Mouse (Mus musculus) cortical plate, adult 2 months (tissue): ENCODE data around the gene March10. TPM values are rescaled to one million over a fixed set of nuclear protein-coding genes. Genes with fewer than 3 reads are reported as not detected.

Experiments used
- H3K27ac ChIP-seq: fragments of 200-500 bp; 2 replicates; pipeline ENCODE4 v1.5.1; 2012; ENCODE audit warnings: low read length, control low read depth, inconsistent platforms; ENCODE audit not compliant: insufficient read depth
- H3K4me1 ChIP-seq: fragments of 200-500 bp; 2 replicates; pipeline ENCODE4 v1.6.1; 2011; ENCODE audit warnings: low read length; ENCODE audit not compliant: control insufficient read depth, insufficient read depth
- H3K4me3 ChIP-seq: fragments of 200-500 bp; 2 replicates; pipeline ENCODE4 v1.5.1; 2011; ENCODE audit warnings: mild to moderate bottlenecking, low read length, control low read depth; ENCODE audit not compliant: insufficient read depth
- CTCF ChIP-seq: fragments of 200-500 bp; IDR thresholded peaks from 2 replicates; pipeline ENCODE4 v1.5.1; 2011; ENCODE audit warnings: mild to moderate bottlenecking, control low read depth, low read length; ENCODE audit not compliant: insufficient read depth; ENCODE audit errors: extremely low read depth
- POLR2A ChIP-seq: fragments of 200-500 bp; IDR thresholded peaks from 2 replicates; pipeline ENCODE4 v1.6.1; 2011; ENCODE audit warnings: mild to moderate bottlenecking, low read length, control low read depth; ENCODE audit not compliant: insufficient read depth; ENCODE audit errors: extremely low read depth
- polyA plus RNA-seq: library from polyadenylated mRNA; depleted of rRNA; stranded (reverse); fragments of >200 nt; gene quantifications from 2 replicates; pipeline ENCODE4 v1.2.3, GENCODE M21; 2012

March10 gene
- polyA plus RNA-seq, 1 experiment, result 2.2 TPM

DNA sequence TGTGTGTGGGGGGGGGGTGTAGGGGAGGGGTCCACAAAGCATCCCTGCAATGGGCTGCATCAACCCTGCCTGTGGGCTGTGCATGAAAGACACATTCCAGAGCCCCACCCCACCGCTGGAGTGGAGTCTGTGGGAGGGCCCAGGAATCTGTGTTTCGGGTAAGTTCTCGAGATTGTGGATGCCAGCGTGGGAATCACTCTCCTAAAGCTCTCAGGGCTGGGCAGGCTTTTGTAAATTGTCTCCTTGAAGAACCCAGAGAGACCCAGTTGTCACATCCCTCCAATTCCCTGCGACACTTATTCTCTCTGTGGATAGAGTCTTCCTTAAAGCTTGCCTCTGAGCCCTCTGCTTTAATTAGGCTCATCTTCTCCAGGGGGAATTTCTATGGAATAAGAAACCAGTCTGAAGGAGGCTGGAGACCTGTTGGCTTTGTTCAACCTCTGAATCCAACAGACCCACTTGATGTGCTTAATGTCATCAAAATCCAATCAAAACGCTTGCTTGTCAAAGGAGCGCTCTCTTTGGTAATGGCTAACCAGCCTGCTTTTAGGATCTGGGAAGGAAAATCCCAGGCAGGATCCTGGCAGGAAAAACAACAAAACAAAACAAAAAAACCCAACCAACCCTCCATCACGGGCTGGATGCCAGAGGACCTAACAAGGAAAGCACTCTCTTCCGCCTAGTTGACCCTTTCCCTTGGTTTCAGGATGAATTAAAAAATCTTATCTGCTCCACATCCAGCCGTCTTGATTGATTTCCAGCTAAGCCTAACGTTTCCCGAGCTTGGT lies 92.7 kb downstream of the March10 start:
- TF ChIP-seq CTCF (no peak), POLR2A (peak; percentile 61)
- H3K4me3 ChIP-seq, result peak overlapping the region; percentile 67
- H3K27ac ChIP-seq, result peak overlapping the region; percentile 83
- peaks cover 4% of the 10 kb centered on the region for H3K4me1 ChIP-seq

DNA sequence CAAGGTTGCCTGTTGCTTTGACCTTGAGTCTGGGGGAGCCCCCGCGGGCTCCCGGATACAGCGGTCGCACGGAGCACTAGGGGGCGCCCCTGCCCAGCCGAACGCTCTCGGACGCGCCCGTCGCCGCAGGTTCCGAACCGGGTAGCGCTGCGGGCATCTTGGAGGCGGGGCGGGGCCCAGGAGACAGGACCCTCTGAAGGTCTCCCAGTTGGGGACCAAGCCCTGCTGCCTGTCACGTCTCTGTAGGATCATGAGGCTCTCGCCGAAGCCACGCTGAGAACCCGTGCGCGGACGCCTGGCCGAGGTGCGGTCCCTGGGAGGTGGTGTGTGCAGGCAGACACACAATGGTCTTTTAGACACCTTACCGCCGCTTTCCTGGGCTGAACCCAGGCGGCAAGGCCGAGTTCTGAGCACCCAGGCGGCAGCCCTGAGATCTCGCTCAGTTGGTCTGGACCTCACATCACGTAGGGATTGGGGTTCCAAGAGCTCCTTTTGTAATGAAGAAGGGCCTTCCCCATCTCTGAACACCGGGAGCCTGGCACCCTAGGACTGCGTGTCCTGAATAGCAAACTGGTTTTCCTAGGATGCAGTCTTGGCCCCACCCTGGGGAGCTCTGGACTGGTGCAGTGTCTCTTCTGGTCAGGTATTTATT lies 93.5 kb downstream of the March10 start:
- TF ChIP-seq CTCF (peak; percentile 47), POLR2A (no peak)
- Histone ChIP-seq H3K4me3 (peak overlapping the region; percentile 67), H3K4me1 (peaks cover 4% of the 10 kb centered on the region), H3K27ac (peak overlapping the region; percentile 83)

GRCm38 (mm10) chr11:105362041-105362765 lies 94.3 kb downstream of the March10 start:
- TF ChIP-seq POLR2A, result no peak
- Histone ChIP-seq H3K4me3 (no peak overlapping the region), H3K27ac (no peak overlapping the region), H3K4me1 (peaks cover 4% of the 10 kb centered on the region)

DNA sequence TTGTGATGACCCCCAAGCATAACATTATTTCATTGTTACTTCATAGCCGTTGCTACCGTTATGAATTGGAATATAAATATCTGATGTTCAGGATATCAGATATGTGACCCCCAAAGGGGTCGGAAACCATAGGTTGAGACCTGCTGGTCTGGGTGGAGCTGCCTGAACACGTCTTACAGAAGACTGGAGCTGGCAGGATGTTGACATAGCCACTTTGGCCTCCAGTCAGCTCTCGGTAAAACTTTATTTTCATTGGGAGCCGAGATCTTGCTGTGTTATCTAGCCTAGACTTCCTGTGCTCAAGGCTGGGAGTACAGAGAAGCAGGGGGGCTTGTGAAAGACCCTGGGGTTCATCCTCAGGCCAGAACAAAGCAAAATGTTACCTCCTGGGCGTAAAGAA lies 100.2 kb downstream of the March10 start:
- Histone ChIP-seq H3K4me3 (no peak overlapping the region), H3K4me1 (no peaks in the 10 kb centered on the region), H3K27ac (no peak overlapping the region)
- TF ChIP-seq POLR2A (no peak), CTCF (no peak)

DNA sequence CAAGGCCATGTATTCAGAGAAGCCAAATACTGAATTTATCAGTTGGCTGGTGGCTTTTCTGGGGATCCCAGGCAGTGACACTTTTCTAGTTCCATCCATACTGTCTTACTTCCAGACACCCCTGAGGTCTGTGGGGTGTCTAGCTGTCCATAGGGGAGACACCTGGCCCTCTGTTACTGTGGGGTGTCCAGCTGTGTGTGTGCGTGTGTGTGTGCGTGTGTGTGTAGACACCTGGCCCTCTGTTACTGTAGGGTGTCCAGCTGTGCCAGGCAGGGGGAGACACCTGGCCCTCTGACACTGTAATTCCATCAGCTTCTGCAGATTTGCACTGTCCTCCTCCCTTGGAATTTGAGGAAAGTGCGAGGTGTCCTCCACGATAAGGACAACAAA lies 102.6 kb downstream of the March10 start:
- H3K4me1 ChIP-seq, result no peaks in the 10 kb centered on the region
- no peak overlapping the region for H3K4me3 ChIP-seq
- H3K27ac ChIP-seq, result no peak overlapping the region
- no peak for TF ChIP-seq POLR2A
- no peak for TF ChIP-seq CTCF

DNA sequence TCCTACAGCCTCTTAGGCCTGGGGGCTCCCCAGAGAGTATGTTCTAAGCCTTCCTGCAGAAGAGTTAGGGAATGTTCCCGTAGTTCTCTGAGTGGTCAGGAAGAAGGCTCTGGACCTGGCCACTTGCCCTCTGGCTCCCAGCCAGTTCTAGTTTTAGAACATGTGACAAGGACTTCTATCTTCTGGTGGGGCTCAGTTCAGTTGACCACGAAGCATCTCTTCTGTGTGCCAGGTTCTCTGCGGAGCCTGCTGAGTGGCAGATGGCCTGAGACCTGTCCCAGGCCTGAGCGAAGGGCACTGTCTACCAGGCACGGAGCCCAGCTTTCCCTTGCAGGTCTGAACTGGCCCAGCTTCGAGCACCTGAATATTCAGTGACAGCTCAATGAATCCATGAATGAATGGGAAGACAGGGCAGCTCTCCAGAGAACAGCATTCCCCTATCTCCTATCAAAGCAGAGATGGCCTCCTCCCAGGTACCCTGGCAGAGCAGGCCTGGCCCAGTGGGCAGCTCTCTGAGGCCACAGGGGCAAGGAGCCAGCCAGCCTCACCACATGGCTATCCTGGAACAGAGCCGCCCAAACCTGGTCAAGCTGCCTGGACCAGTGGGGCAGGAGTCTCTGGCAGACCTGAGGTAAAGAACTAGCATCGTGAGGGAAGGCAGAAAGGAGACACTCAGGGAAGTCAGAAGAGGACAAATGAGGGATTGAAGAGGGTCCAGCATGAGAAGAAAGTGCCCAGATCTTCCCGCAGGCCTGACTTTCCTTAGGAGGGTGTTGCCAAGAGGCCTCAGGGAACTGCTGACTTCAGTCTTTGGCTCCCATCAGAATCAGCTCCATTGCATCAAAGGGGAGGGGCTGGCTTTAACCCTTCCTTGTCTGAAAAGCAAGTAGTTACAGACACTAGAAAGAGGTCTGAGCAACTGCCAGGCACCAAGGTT lies 103.3 kb downstream of the March10 start:
- Histone ChIP-seq H3K27ac (no peak overlapping the region), H3K4me1 (no peaks in the 10 kb centered on the region)
- TF ChIP-seq POLR2A, result no peak
- TF ChIP-seq CTCF, result no peak

DNA sequence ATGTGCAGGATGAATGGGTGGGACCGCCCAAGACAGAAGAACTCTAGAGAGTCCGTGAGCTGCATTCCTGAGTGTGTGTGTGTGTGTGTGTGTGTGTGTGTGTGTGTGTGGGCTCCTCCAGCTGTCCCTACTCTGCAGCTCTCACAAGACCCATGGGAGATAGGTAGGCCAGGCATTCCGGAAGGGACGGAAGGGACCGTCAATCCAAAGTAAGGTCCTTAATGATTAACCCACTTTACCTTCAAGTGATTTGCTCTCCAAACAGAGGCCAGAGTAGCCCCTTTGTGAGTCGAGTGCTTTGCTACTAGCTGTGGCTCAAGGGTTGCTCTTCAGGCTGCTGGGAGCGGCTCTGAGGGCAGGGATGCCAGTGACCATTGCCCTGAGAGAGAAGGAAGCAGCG lies 104.4 kb downstream of the March10 start:
- TF ChIP-seq POLR2A, result no peak
- TF ChIP-seq CTCF, result no peak
- no peak overlapping the region for H3K27ac ChIP-seq
- H3K4me1 ChIP-seq, result no peaks in the 10 kb centered on the region
- H3K4me3 ChIP-seq, result no peak overlapping the region

More for the DNA sequence above, 103.3 kb downstream of the March10 start:
- H3K4me3 ChIP-seq, result no peak overlapping the region

GRCm38 (mm10) chr11:105350643-105351042 lies 105.9 kb downstream of the March10 start:
- no peak for TF ChIP-seq CTCF
- TF ChIP-seq POLR2A, result no peak
- Histone ChIP-seq H3K4me3 (no peak overlapping the region), H3K4me1 (no peaks in the 10 kb centered on the region), H3K27ac (no peak overlapping the region)

- H3K27ac ChIP-seq, result no peak overlapping the region
- no peak overlapping the region for H3K4me3 ChIP-seq
- no peak for TF ChIP-seq CTCF
- TF ChIP-seq POLR2A, result no peak
- no peaks in the 10 kb centered on the region for H3K4me1 ChIP-seq
Observed at GRCm38 (mm10) chr11:105349780-105350324, 106.7 kb downstream of the March10 start.
